Mouse (Mus musculus) common myeloid progenitor, adult 5-6 weeks (primary cell): ENCODE measurements around the gene Tppp3. TPM values are rescaled to one million over a fixed set of nuclear protein-coding genes. Genes with fewer than 3 reads are reported as not detected.

Source experiments
- ATAC-seq: replicated peaks from 2 replicates; pipeline ENCODE4 v1.8.0; 2016; ENCODE audit warnings: low read depth, mild to moderate bottlenecking, moderate TSS enrichment, inconsistent platforms; ENCODE audit not compliant: poor library complexity, severe bottlenecking
- total RNA-seq: library from RNA; stranded (forward); fragments of 200-1000, 187-1606 nt; gene quantifications from 2 replicates; pipeline ENCODE4 v1.2.3, GENCODE M21; 2017

Gene Tppp3
- total RNA-seq, 1 experiment from 2014 or later = not detected

- no peak for ATAC-seq
Measured at GRCm38 (mm10) chr8:105489281-105489680, 18.0 kb upstream of the Tppp3 start.

- no peak for ATAC-seq
Measured at GRCm38 (mm10) chr8:105488082-105488481, 16.8 kb upstream of the Tppp3 start.

GRCm38 (mm10) chr8:105484392-105484791, 13.1 kb upstream of the Tppp3 start:
- ATAC-seq = 0 out of 2 replicates have a peak, but pooled peaks have one; percentile 59

- ATAC-seq = no peak
Measured at GRCm38 (mm10) chr8:105484030-105484368, 12.7 kb upstream of the Tppp3 start.

DNA sequence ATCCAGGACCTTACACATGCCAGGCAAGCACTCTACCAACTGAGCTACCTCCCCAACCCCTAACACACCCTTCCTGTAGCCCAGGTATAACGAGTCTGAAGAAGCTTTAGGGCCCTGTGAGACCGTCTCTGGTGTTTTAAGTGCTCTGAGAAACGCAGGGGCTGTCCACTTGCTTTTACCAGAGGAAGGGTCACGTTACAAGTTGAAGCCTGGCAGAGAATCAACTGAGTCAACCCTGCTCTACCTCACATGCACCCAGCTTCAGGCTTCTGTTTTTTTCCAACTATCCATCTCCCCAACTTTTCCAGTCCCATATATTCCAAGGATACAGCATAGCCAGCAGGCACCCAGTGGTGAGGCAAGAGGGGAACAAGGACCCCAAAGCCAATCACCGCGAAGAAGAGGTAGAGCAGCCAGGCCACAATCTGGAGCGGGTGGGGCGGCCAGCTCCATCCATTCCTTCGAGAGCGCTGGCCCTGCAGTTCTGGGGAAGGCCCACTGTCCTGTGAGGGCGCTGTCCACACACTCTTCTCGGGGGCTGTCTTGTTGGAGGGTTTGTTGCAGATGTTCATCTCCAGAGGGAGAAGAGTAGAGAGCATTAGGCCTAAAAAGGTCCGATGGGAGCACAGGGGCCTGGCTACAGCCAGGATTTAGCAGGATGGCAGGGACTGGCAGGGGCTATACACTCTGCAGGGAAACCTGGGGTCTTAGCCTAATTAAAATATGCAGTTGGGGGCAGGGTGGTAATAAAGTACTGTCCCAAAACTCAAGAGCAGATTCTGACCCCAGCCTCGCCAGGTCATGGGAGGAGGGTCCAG, 12.1 kb upstream of the Tppp3 start:
- ATAC-seq = peak; percentile 49; the same call in 1 of the 2 replicates

DNA sequence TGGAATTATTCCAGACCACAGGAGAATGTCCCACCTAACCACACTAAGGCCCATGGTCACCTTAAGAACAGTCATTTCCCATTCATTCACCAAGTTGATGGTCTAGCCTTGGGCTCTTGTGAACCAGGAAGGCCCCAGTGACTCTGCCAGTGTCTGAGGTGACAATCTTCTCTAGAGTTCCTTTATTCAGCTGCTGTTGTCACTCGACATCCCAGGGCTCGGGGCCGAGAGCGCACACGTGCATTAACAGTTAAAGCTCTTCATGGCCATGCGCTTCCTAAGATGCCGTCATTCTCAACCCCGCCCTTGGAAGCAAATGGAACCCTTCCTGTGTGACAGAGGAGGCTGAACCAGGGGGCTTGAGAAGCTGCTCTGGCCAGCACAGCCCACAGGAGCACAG, 10.8 kb upstream of the Tppp3 start:
- ATAC-seq = no peak

GRCm38 (mm10) chr8:105481453-105481852, 10.1 kb upstream of the Tppp3 start:
- peak; percentile 41 for ATAC-seq

- ATAC-seq = no peak
Measured at GRCm38 (mm10) chr8:105481013-105481412, 9.7 kb upstream of the Tppp3 start.

GRCm38 (mm10) chr8:105477792-105478191, 6.5 kb upstream of the Tppp3 start:
- no peak for ATAC-seq

- ATAC-seq = peak; percentile 64
Measured at GRCm38 (mm10) chr8:105476628-105477413, 5.5 kb upstream of the Tppp3 start.

DNA sequence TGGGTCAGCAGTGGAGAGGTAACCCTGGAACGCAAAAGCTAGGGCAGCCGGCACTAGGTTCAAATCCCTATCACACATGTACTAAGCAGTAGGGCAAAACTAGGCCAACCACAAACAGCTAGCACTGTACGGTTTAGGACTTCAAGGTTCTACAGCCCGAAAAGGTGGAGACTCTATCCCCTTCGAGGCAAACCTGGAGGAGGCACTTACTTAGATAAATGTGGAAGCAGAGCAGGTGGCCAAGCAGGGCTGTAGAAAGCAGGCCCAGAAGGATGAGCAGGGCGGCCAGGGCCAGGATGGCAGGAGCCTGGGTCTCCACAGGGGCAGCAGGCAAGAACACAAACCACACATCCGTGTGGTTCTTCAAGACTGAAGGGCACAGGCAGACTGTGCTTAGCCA, 4.8 kb upstream of the Tppp3 start:
- no peak for ATAC-seq

DNA sequence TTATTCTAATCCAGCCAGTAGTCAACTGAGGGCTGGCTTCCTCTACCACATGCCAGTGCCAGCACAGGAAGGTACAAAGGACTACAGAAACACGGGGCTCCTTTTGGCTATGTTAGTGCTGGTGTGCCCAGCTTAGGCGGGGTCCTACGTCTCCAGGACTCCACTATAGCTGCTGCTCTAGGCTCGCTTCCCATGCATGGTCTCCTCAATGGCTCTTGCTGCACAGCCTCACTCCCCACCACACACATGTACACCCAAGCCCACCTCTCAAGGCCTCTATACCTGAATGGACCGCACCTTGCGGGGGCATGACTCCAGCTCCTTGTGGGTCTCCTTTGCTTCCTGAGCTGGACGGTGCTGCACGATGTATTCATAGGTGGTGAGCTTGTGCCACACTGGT, 4.4 kb upstream of the Tppp3 start:
- no peak for ATAC-seq

DNA sequence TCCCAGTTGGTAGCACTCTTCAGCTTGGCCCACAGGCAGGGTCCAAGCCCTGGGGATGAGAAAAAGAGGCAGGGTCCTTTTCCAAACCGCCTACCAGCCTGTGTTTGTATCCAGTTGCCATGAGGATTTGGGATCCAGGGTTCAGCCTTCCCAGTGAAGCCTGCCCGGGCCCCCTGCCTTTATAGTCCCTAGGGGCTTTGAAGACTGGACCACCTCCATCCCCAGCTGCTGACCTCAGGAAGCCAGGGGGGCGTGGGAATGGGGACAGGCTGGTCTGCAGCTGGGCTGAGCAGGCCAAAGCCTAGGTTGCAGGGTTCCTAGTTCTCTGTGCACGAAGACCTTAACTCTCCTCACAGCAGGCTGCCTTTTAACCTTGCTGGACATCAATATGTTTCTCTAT, 3.9 kb upstream of the Tppp3 start:
- ATAC-seq = no peak

GRCm38 (mm10) chr8:105474680-105475079, 3.4 kb upstream of the Tppp3 start:
- ATAC-seq = no peak

DNA sequence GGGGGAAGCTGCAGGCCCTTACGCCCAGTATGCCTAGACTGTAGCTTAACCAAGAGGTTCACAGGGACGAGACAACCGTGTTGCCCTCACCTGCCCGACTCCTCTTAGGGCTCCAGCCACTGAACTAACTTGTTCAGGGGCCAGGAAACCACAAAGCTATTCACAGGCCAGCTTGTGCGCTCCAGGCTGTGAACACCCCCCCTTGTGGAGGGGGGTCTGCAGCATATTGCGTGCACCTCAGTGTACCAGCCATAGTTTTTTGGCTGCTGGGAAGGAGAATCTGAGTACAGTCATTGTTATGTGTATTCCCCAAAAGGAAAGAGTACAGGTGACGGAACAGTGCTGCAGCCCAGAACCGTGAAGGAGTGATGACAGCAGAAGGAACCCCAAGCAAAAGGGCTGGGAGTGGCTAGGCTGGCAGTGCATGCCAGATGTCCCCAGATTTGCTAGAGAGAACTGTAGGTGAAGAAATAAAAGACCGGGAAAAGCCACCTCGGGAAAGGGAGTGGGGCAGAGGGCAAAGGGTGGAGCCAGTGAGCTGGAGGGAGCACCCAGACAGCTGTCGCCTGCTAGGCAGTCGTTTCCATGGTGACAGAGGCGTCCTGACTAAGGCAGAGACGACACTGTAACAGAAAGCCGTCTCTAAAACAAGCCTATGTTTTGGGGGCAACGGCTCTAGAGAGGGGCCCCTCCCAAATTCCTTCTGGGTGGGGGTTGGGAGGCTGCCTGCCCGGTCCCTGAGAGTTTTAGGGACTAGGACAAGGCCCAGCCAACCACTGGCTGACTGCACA, 2.7 kb upstream of the Tppp3 start:
- no peak for ATAC-seq

DNA sequence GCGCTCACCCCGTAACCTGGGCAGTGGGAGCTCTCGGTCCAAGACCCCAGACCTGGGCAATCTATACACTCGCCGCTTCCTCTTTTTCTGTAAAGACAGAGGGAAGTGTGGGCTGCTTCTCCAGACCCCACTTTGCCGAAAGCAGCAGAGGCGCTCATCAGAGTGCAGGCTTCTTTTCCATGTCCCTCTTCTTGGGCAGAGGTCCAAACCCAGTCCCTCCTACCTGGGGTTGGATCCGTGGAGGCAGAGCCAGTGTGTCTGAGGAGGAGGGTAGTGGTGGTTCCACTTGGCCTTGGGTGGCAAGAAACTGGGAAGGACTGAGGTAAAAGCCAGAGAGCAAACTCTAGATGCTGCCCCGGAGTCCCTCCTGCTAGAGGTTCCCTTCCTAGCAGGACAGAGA, 1.7 kb upstream of the Tppp3 start:
- ATAC-seq = no peak

DNA sequence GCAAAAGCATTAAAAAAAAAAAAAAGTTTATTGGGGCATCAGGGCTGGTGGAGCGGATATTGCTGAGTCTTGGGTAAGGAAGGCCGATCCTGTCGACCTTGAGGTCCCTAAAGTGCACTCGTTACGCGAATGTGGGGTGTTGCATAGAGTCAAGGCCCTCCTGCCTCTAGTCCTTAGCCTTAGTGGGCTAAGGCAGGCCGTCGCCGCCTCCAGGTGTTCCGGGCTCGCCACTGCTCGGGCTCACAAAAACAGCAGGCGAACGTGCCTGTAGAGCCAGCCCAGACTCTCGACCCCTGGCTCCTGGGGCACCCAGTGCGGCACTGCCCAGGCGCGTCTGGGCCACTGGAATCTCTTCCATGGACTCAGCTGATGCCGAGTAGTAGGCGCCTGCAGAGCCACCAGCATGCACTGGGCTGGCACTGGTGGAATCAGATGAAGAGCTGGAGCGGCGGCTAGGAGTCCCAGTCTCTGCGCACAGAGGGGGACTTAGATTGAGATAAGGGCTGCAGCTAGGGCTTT, 1.1 kb upstream of the Tppp3 start:
- ATAC-seq = no peak

DNA sequence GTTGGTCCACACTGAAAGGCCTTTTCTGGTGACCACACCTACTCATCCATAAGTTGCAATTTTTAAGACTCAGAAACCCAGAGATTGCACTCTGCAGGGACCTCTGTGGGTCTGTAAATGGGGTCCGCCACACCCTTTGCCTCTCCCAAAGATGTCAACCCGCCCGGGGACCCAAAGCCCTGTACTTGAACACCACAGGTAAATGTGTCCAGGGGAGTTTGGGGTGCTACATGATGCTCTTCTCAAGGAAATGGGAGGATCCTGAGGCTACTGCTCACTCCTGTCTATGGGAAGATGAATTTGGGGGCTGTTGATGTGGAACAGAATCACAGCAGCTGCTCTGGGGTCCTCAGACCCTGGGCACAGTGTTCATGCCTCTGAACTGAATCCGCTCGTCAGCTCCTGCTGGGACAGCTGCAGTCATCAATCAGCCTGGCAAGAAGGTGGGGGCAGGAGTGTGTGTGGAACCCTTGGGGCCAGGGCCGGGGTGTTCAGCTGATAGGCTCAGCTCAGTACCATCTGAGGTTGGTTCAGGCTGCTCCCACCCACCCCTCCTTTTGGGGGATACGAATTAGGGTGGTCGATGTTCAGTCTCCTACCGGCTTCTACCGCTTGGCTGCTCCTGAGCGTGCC, 529 bp downstream of the Tppp3 start:
- no peak; the same call in 1 of the 2 replicates for ATAC-seq

GRCm38 (mm10) chr8:105470262-105470661, 1.1 kb downstream of the Tppp3 start:
- no peak for ATAC-seq

GRCm38 (mm10) chr8:105469816-105470215, 1.5 kb downstream of the Tppp3 start:
- no peak for ATAC-seq
